Mouse (Mus musculus): ENCODE data around the gene Ppp1r3c.
"Not testable (repeated sequence)": the region's sequence is repeated elsewhere in the genome, so short reads cannot be mapped to it uniquely, and the experiment has no call there.

The Ppp1r3c gene

GRCm38 (mm10) chr19:36736537-36736936 is at the start of gene Ppp1r3c:
TSS of gene Ppp1r3c (minus strand) at chr19:36736653.
- peak; percentile 87 for DNase-seq (ENCODE audit: low read depth, low spot score)

GRCm38 (mm10) chr19:36783179-36783578 is 46.7 kb upstream of the Ppp1r3c start:
- DNase-seq (ENCODE audit: low read depth, low spot score) = no peak

- DNase-seq (ENCODE audit: low read depth, low spot score) = no peak
These were observed 46.1 kb upstream of the Ppp1r3c start for GRCm38 (mm10) chr19:36782591-36782990.

DNA sequence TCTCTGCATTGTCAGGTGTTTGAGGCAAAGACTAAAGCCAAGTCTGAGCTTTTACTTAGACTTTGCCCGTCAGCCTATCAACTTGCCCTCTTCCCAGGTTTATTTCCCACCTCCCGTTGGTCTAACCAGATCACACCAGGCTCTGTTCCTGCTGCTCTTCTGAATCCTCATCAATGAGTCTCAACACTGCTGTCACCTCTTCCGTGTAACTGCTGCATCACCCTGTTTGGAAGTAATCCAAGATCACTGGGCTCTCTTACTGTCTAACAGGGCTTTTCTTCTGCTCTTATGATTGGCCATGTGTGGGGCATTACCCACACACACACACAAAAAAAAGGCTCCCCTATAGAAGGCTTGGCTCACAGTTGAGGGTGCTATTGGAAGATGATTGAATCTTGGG is 45.5 kb upstream of the Ppp1r3c start:
- DNase-seq (ENCODE audit: low read depth, low spot score) = no peak

DNA sequence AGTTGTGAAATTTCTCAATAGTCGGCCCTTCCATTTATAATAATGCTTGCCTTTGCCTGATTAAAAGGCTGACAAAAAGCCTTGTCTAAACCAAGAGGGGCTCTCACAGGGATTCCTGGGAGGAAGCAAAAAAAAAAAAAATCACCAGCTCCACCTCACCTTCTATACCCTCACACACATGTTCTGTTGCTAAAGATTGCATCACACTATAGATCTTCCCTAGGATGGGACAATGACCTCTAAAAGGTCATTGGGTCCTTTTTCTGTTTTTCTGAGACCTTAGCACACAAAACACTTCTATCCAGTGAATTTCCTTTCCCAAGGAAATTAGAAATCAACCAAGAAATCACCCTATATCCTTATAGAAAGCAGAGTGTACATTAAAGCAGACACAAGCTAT is 43.9 kb upstream of the Ppp1r3c start:
- no peak for DNase-seq (ENCODE audit: low read depth, low spot score)

GRCm38 (mm10) chr19:36779765-36780164 is 43.3 kb upstream of the Ppp1r3c start:
- DNase-seq (ENCODE audit: low read depth, low spot score) = no peak

- no peak for DNase-seq (ENCODE audit: low read depth, low spot score)
These were observed 39.1 kb upstream of the Ppp1r3c start for GRCm38 (mm10) chr19:36775531-36775930.

DNA sequence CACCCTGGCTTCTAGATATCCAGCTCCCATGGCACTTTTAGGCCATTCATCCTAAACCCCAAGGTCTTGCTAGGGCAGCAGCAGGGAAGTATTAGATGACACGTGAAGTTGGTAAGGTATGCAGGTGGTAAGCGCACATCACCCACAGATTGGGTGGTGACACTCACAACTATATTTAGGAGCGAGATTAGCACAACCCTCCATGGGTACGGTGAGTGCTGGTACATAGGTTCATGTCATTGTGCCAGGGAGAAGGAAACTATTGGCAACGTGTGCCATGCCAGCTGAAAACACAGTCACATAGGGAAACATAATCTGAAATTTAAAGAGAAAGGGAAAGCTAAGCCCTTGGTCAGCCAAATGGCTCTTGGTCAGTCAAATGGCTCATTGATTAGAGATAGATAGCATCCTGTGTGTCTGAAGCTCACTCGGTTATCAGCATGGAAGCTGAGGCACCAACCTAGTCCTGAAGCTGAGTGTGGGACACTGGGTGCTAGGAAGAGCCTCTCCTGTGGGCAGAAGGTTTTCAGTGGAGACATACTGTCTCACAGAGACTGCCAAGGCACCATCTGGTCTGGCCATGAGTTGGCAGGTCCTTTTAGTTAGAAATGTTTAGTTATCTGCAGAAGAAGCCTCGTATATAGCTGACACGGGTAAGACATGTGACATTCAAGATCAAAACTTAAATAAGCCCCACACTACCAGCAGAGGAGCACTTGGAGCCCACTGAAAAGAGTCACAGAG is 37.4 kb upstream of the Ppp1r3c start:
- DNase-seq (ENCODE audit: low read depth, low spot score) = no peak

GRCm38 (mm10) chr19:36768084-36768483 is 31.6 kb upstream of the Ppp1r3c start:
- DNase-seq (ENCODE audit: low read depth, low spot score) = no peak

DNA sequence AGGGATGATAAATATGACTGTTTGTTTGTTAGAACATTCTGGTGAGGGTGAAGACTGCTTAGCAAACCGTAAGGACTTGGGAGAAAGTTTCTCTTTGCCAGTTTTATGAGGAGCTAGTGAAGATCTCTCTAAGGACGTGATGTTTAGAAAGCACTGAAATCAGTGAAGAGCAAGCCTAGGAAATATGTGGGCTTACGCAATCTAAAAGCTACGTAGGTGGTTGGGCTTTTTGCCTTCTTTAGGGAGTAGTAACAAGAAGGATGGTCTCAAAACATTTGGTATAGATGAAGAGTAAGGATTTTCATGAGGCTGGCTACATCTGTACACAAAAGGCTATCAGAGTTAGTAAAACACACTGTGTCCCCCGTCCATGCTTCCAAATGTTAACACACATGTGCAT is 28.0 kb upstream of the Ppp1r3c start:
- DNase-seq (ENCODE audit: low read depth, low spot score) = no peak

GRCm38 (mm10) chr19:36748996-36749395 is 12.5 kb upstream of the Ppp1r3c start:
- DNase-seq (ENCODE audit: low read depth, low spot score) = no peak

- no peak for DNase-seq (ENCODE audit: low read depth, low spot score)
These were observed 5.9 kb upstream of the Ppp1r3c start for GRCm38 (mm10) chr19:36742331-36742730.

- no peak for DNase-seq (ENCODE audit: low read depth, low spot score)
These were observed 3.2 kb upstream of the Ppp1r3c start for GRCm38 (mm10) chr19:36739566-36740211.

GRCm38 (mm10) chr19:36738009-36738408 is 1.6 kb upstream of the Ppp1r3c start:
- DNase-seq (ENCODE audit: low read depth, low spot score) = peak; percentile 66

DNA sequence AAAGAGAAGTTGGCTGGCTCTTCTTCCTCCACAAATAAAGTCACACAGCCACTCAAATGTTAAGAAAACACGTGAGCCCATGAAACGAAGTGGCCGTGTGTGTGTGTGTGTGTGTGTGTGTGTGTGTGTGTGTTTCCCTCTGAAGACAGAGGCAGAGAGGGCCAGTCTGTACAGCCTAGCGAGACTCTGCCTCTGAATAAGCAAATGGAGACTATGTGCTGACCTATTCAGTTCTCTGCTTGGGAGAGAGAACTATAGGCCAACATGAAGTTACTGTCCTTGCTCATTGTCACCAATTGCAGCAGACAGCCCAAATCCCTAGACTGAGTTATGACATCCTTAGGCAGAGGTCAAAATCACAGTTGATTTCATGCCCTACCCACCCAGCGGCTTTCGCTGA is 634 bp upstream of the Ppp1r3c start:
- no peak for DNase-seq (ENCODE audit: low read depth, low spot score)

DNA sequence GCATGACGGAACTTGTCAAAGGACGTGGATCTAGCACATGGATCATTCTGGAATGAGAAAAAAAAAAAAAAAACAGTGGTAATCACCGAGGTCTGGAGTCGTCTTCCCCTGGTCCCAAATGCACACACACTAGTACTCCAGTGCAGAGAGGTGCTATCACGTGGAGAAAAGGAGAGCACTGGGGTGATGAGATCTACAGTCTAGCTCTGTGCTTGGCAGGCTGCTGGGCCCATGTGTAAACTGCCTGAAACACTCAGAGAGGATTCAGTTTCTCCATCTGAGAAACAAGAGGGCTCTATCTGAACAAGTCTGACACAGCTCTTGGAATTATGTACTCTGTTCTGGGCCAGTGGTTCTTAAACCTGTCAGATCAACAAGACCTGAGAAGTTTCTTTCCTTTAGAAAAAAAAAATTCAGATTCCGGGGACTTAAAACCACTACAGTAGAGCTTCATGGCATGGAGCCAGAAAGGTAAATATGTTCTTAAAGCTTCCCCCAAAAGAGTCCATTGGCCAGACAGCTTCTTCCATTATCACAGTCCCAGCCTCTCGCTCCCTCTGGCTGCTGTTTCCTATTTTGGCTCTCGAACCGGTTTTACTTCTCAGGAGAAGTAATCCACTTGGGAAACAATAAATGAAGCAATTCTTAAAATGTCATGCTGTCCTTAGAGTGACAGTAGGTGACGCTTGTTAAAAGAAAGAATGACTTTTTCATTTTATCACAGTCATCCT is 2.0 kb downstream of the Ppp1r3c start:
- DNase-seq (ENCODE audit: low read depth, low spot score) = no peak

- no peak for DNase-seq (ENCODE audit: low read depth, low spot score)
These were observed 3.1 kb downstream of the Ppp1r3c start for GRCm38 (mm10) chr19:36733191-36733943.

DNA sequence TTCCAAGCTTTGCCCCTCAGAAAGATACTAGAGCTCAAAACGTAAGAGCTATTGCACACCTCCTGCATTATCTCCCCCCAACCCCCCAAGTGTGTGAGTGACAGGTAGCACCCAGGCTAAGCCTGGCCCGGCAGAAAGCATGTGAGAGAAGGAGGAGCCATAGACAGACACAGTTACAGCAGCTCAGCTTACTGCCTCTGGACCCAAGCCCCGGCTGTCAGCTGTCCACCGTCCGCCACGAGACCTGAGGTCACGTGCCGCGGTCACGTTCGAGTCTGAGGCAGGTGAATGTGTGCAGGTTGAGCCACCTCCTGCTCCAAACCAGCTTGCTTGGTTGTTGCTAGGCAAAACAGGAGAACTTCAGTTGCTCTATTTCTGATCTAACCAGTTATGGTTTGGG is 5.1 kb downstream of the Ppp1r3c start:
- DNase-seq (ENCODE audit: low read depth, low spot score) = no peak

- not testable (repeated sequence) for DNase-seq (ENCODE audit: low read depth, low spot score)
These were observed 6.0 kb downstream of the Ppp1r3c start for GRCm38 (mm10) chr19:36730414-36730813.

- DNase-seq (ENCODE audit: low read depth, low spot score) = no peak
These were observed 7.6 kb downstream of the Ppp1r3c start for GRCm38 (mm10) chr19:36728741-36729460.

GRCm38 (mm10) chr19:36724970-36725369 is 11.5 kb downstream of the Ppp1r3c start:
- DNase-seq (ENCODE audit: low read depth, low spot score) = no peak

Measured in ES-CJ7 (cell line).